Comparison of ENCODE assay signal across 9 mouse cellular contexts in the genomic region with DNA sequence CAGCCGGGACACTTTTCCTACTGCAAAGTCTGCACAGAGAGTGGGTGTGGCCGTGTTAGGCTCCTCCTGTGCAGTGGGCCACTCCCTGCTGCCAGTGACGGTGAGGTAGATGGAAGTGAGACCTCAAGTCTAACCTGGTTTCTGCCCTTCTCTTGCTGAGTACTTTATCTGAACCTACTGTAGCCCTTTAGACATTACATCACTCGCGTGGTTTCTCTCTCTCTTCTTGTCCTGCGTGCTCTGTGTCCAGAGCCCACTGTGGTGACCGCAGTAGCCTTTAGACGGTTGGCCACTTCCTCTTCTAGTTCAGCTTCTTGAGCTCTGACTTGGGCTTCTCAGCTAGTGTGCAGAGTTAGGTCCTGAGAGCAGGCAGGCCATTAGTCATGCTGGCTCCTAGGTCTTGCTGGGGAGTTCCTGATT. TPM values are rescaled to one million over a fixed set of nuclear protein-coding genes. Genes with fewer than 3 reads are reported as not detected.
DNase-seq lines count a peak whose midpoint lies in the region; ATAC-seq and TF ChIP-seq lines count a peak whose summit lies in the region.
"Had no signal": no experiment of that assay in that cellular context is flagged by ENCODE, and none has a peak within 500 bp of the region (broad histone marks: within the 10 kb centered on the region; RNA-seq: fewer than 3 reads in every experiment).

No protein-coding gene starts in this region.

- no peak for TF ChIP-seq CTCF in liver, embryonic 14.5 days (IDR thresholded peaks at IDR 0.05; ENCODE audit: low read depth)

- no peaks in the 10 kb centered on the region for H3K36me3 ChIP-seq in liver, embryonic 14.5 days (replicated peaks; ENCODE audit: control insufficient read depth, insufficient read depth, low read depth)
- H3K36me3 ChIP-seq in stomach, embryonic 15.5 days: no peaks in the 10 kb centered on the region

- peak; percentile 64 for ATAC-seq in liver, embryonic 14.5 days (ENCODE audit: insufficient read depth)
- ATAC-seq in stomach, embryonic 15.5 days (ENCODE audit: insufficient read depth, low FRiP score, low read depth): peak; percentile 40
- no peak for ATAC-seq in activated CD4-positive, CD25-positive, alpha-beta regulatory T cell, adult 4 months

- H3K27me3 ChIP-seq in liver, embryonic 14.5 days (ENCODE audit: control insufficient read depth, insufficient read depth, low read length): no peaks in the 10 kb centered on the region
- no peaks in the 10 kb centered on the region for H3K27me3 ChIP-seq in stomach, embryonic 15.5 days (replicated peaks)

- no peak for TF ChIP-seq EP300 in liver, embryonic 14.5 days (IDR thresholded peaks at IDR 0.05; ENCODE audit: low read depth)

- no peak overlapping the region for H3K9ac ChIP-seq in liver, embryonic 14.5 days (replicated peaks)
- no peak overlapping the region for H3K9ac ChIP-seq in stomach, embryonic 15.5 days

- no peak overlapping the region; the same call in 1 of the 2 replicates for H3K27ac ChIP-seq in liver, embryonic 14.5 days
- H3K27ac ChIP-seq in stomach, embryonic 15.5 days: 0 out of 2 replicates have a peak overlapping the region, but pooled peaks have one; percentile 31

- H3K4me3 ChIP-seq in liver, embryonic 14.5 days (ENCODE audit: insufficient read depth in 1 of 2, low read depth in 2 of 2, low read length in 2 of 2): no peak overlapping the region
- H3K4me3 ChIP-seq in stomach, embryonic 15.5 days (replicated peaks): no peak overlapping the region
- H3K4me3 ChIP-seq: myocyte had no signal

- 20% methylated on average over 8 of the region's 8 CpGs for WGBS in liver, embryonic 14.5 days (ENCODE audit: insufficient replicate concordance)
- WGBS in stomach, embryonic 15.5 days: 67% methylated on average over 8 of the region's 8 CpGs

- DNase-seq in lung, postnatal 25 days (ENCODE audit: low spot score): peak; percentile 67
- no peak for DNase-seq in lung, adult 18-20 months
- DNase-seq in c-Kit-positive CD71-positive TER-119-positive erythroid progenitor cells, embryonic 14.5 days (ENCODE audit: low spot score): peak; percentile 40
- peak in 1 of 3 experiments; percentile 60 for DNase-seq in liver, embryonic 14.5 days (ENCODE audit: low read depth in 3 of 3, low spot score in 3 of 3)
- DNase-seq in left cerebral cortex, adult 9 months (ENCODE audit: low spot score in 2 of 2): no peak
- DNase-seq: right cerebral cortex, postnatal 4 days had no signal

- no peaks in the 10 kb centered on the region for H3K9me3 ChIP-seq in liver, embryonic 14.5 days (ENCODE audit: control insufficient read depth, low read length)
- H3K9me3 ChIP-seq in stomach, embryonic 15.5 days: no peaks in the 10 kb centered on the region

- peak overlapping the region; percentile 11; the same call in 1 of the 2 replicates for H3K4me2 ChIP-seq in liver, embryonic 14.5 days (ENCODE audit: low read depth)
- H3K4me2 ChIP-seq in stomach, embryonic 15.5 days: no peak overlapping the region

- H3K4me1 ChIP-seq in liver, embryonic 14.5 days (replicated peaks; ENCODE audit: control insufficient read depth in 2 of 2, insufficient read depth in 2 of 2, low read length in 1 of 2): peaks cover 19 to 26% of the 10 kb centered on the region in 2 experiments
- peaks cover 12% of the 10 kb centered on the region; the same call in 1 of the 2 replicates for H3K4me1 ChIP-seq in stomach, embryonic 15.5 days

RNA-seq across cellular contexts. Expression of a gene that starts 20.2 kb away (rescaled TPM):
- polyA plus RNA-seq in liver, embryonic 14.5 days (2012; rRNA removed): 42.3 and 64.5 TPM in 2 replicates
- polyA plus RNA-seq in liver, embryonic 14.5 days (2014; fragmentation: Nextera tagmentation; extraction: Ambion mirVana): 60.4 and 66.0 TPM in 2 replicates
- 146 and 160 TPM in 2 replicates for polyA plus RNA-seq in stomach, embryonic 15.5 days (2015; fragmentation: Nextera tagmentation; extraction: Ambion mirVana)
- 100 to 1,000 TPM; 224 to 285 TPM for polyA plus RNA-seq in activated CD4-positive, CD25-positive, alpha-beta regulatory T cell, adult 4 months (2017; shearing (Covaris generic))

RNA-seq across cellular contexts. Expression of a gene that starts 22.5 kb away (rescaled TPM):
- 4.2 and 4.3 TPM in 2 replicates for polyA plus RNA-seq in liver, embryonic 14.5 days (2012; rRNA removed)
- polyA plus RNA-seq in liver, embryonic 14.5 days (2014; fragmentation: Nextera tagmentation; extraction: Ambion mirVana): 1.6 TPM in 2 replicates
- 6.2 and 6.9 TPM in 2 replicates for polyA plus RNA-seq in stomach, embryonic 15.5 days (2015; fragmentation: Nextera tagmentation; extraction: Ambion mirVana)
- 10 to 100 TPM; 26.4 to 33.4 TPM for polyA plus RNA-seq in activated CD4-positive, CD25-positive, alpha-beta regulatory T cell, adult 4 months (2017; shearing (Covaris generic))

RNA-seq across cellular contexts. Expression of a gene that starts 52.2 kb away (rescaled TPM):
- polyA plus RNA-seq in liver, embryonic 14.5 days (2012; rRNA removed): 1.4 and 1.5 TPM in 2 replicates
- polyA plus RNA-seq in liver, embryonic 14.5 days (2014; fragmentation: Nextera tagmentation; extraction: Ambion mirVana): 0.67 and 0.75 TPM in 2 replicates
- polyA plus RNA-seq in stomach, embryonic 15.5 days (2015; fragmentation: Nextera tagmentation; extraction: Ambion mirVana): 28.5 and 30.5 TPM in 2 replicates
- polyA plus RNA-seq in activated CD4-positive, CD25-positive, alpha-beta regulatory T cell, adult 4 months (2017; shearing (Covaris generic)): 1 to 10 TPM; 2.4 to 3.4 TPM

Comparison
In these comparisons a context has a peak if more than half of its experiments do, and no peak if none do; other contexts are left out.
1. DNase-seq: peak in lung, postnatal 25 days (single experiment) and c-Kit-positive CD71-positive TER-119-positive erythroid progenitor cells, embryonic 14.5 days (single experiment); none in lung, adult 18-20 months (0 of 2) and left cerebral cortex, adult 9 months (0 of 2).